Mouse (Mus musculus) lung, postnatal 0 days (tissue): ENCODE measurements around the gene Ticam1. TPM values are rescaled to one million over a fixed set of nuclear protein-coding genes. Genes with fewer than 3 reads are reported as not detected.

Experiments used
- ATAC-seq: fragments of 200-750 bp; cut with Nextera tagmentation; 2 replicates; pipeline ENCODE4 v1.8.0; 2017; ENCODE audit warnings: moderate library complexity
- DNase-seq: peaks from one replicate; pipeline ENCODE4 v3.0.0-alpha.2; 2016; ENCODE audit warnings: low spot score
- H3K27ac ChIP-seq: fragments of 300-500 bp; sonication (generic); 2 replicates; pipeline ENCODE4 v1.5.1; 2014; ENCODE audit warnings: antibody characterized with exemption, mild to moderate bottlenecking, low read length, mixed read lengths
- H3K27me3 ChIP-seq: fragments of 300-500 bp; sonication (generic); replicated peaks from 2 replicates; pipeline ENCODE4 v1.6.1; 2014; ENCODE audit warnings: low read length, mixed read lengths; ENCODE audit not compliant: insufficient read depth
- H3K36me3 ChIP-seq: fragments of 300-500 bp; sonication (generic); 2 replicates; pipeline ENCODE4 v1.6.1; 2014; ENCODE audit warnings: low read length, mixed read lengths; ENCODE audit not compliant: insufficient read depth
- H3K4me1 ChIP-seq: fragments of 300-500 bp; sonication (generic); 2 replicates; pipeline ENCODE4 v1.6.1; 2014; ENCODE audit warnings: antibody characterized with exemption, low read depth, low read length, mixed read lengths; ENCODE audit not compliant: insufficient read depth
- H3K4me2 ChIP-seq: fragments of 300-500 bp; sonication (generic); replicated peaks from 2 replicates; pipeline ENCODE4 v1.6.1; 2014; ENCODE audit warnings: low read depth, mild to moderate bottlenecking, low read length, moderate library complexity, mixed read lengths
- H3K4me3 ChIP-seq: fragments of 300-500 bp; sonication (generic); 2 replicates; pipeline ENCODE4 v1.5.1; 2014; ENCODE audit warnings: low read depth, low read length
- H3K9ac ChIP-seq: fragments of 300-500 bp; sonication (generic); replicated peaks from 2 replicates; pipeline ENCODE4 v1.6.1; 2014; ENCODE audit warnings: low read depth, mild to moderate bottlenecking
- H3K9me3 ChIP-seq: fragments of 300-500 bp; sonication (generic); 2 replicates; pipeline ENCODE4 v1.6.1; 2016; ENCODE audit warnings: low read length, mixed read lengths
- CTCF ChIP-seq: IDR thresholded peaks from 2 replicates; pipeline ENCODE4 v1.5.1; 2016; ENCODE audit warnings: antibody characterized with exemption, mild to moderate bottlenecking
- EP300 ChIP-seq: IDR thresholded peaks from 2 replicates; pipeline ENCODE4 v1.6.1; 2016; ENCODE audit warnings: antibody characterized with exemption, mild to moderate bottlenecking, control low read depth
- WGBS: fragments of 180-500 bp; shearing (Covaris S2); extraction: QIAGEN DNeasy Blood & Tissue Kit; methylation state at CpG from one replicate; pipeline ENCODE4 v1.1.7; 2014; 5-methylcytosine and 5-hydroxymethylcytosine counted together
- polyA plus RNA-seq: library from polyadenylated mRNA; unstranded; fragments of >200 nt; fragmentation: Nextera tagmentation; extraction: Ambion mirVana; gene quantifications from 2 replicates; pipeline ENCODE4 v1.2.1, GENCODE M21; 2015

Gene Ticam1
- polyA plus RNA-seq, 1 experiment from 2014 or later: 4.1 TPM

- ATAC-seq: no peak
- no peaks in the 10 kb centered on the region for H3K9me3 ChIP-seq
- H3K4me2 ChIP-seq: no peak overlapping the region
- 80% methylated on average over 12 of the region's 12 CpGs for WGBS
- H3K27me3 ChIP-seq: no peaks in the 10 kb centered on the region
- TF ChIP-seq CTCF: no peak
- no peak for TF ChIP-seq EP300
- no peak overlapping the region for H3K9ac ChIP-seq
- H3K27ac ChIP-seq: no peak overlapping the region
- no peaks in the 10 kb centered on the region; the same call in 1 of the 2 replicates for H3K4me1 ChIP-seq
- no peak for DNase-seq
- peaks cover 8% of the 10 kb centered on the region; the same call in 1 of the 2 replicates for H3K36me3 ChIP-seq
- H3K4me3 ChIP-seq: no peak overlapping the region
Observed at GRCm38 (mm10) chr17:56271609-56272253, 4.9 kb downstream of the Ticam1 start.

- Histone ChIP-seq H3K9me3 (no peaks in the 10 kb centered on the region), H3K4me2 (peak overlapping the region; percentile 64), H3K27me3 (no peaks in the 10 kb centered on the region), H3K4me3 (peak overlapping the region; percentile 37; the same call in 1 of the 2 replicates), H3K4me1 (no peaks in the 10 kb centered on the region; the same call in 1 of the 2 replicates), H3K9ac (no peak overlapping the region), H3K36me3 (peaks cover 8% of the 10 kb centered on the region; the same call in 1 of the 2 replicates), H3K27ac (peak overlapping the region; percentile 71)
- DNase-seq (no peak), ATAC-seq (0 out of 2 replicates have a peak, but pooled peaks have one; percentile 0)
- 65% methylated on average over 3 of the region's 3 CpGs for WGBS
- no peak for TF ChIP-seq EP300
- TF ChIP-seq CTCF: no peak
Observed at GRCm38 (mm10) chr17:56269741-56270140, 6.8 kb downstream of the Ticam1 start.

GRCm38 (mm10) chr17:56269153-56269630, 7.4 kb downstream of the Ticam1 start:
- Histone ChIP-seq H3K9ac (no peak overlapping the region), H3K27me3 (no peaks in the 10 kb centered on the region), H3K27ac (peak overlapping the region; percentile 71), H3K36me3 (peaks cover 8% of the 10 kb centered on the region; the same call in 1 of the 2 replicates), H3K9me3 (no peaks in the 10 kb centered on the region), H3K4me3 (peak overlapping the region; percentile 37), H3K4me2 (peak overlapping the region; percentile 64), H3K4me1 (no peaks in the 10 kb centered on the region; the same call in 1 of the 2 replicates)
- 19% methylated on average over 12 of the region's 12 CpGs for WGBS
- ATAC-seq: peak; percentile 91
- TF ChIP-seq CTCF: no peak
- TF ChIP-seq EP300: peak; percentile 75
- peak; percentile 97 for DNase-seq

- H3K36me3 ChIP-seq: peaks cover 4% of the 10 kb centered on the region; the same call in 1 of the 2 replicates
- no peaks in the 10 kb centered on the region for H3K9me3 ChIP-seq
- TF ChIP-seq CTCF: no peak
- no peak for TF ChIP-seq EP300
- H3K4me1 ChIP-seq: no peaks in the 10 kb centered on the region; the same call in 1 of the 2 replicates
- H3K4me3 ChIP-seq: no peak overlapping the region
- no peak for ATAC-seq
- no peaks in the 10 kb centered on the region for H3K27me3 ChIP-seq
- 50% methylated on average over 3 of the region's 3 CpGs for WGBS
- H3K9ac ChIP-seq: no peak overlapping the region
- no peak overlapping the region for H3K27ac ChIP-seq
- no peak overlapping the region for H3K4me2 ChIP-seq
- DNase-seq: peak; percentile 49
Observed at GRCm38 (mm10) chr17:56266271-56266670, 10.3 kb downstream of the Ticam1 start.

GRCm38 (mm10) chr17:56265869-56266268, 10.7 kb downstream of the Ticam1 start:
- H3K36me3 ChIP-seq: no peaks in the 10 kb centered on the region; the same call in 1 of the 2 replicates
- H3K27ac ChIP-seq: no peak overlapping the region
- no peak overlapping the region for H3K4me3 ChIP-seq
- 92% methylated on average over 3 of the region's 3 CpGs for WGBS
- H3K27me3 ChIP-seq: no peaks in the 10 kb centered on the region
- TF ChIP-seq EP300 (no peak), CTCF (no peak)
- no peak overlapping the region for H3K4me2 ChIP-seq
- no peaks in the 10 kb centered on the region for H3K9me3 ChIP-seq
- no peaks in the 10 kb centered on the region; the same call in 1 of the 2 replicates for H3K4me1 ChIP-seq
- ATAC-seq: no peak
- H3K9ac ChIP-seq: no peak overlapping the region
- DNase-seq: no peak

GRCm38 (mm10) chr17:56265011-56265410, 11.6 kb downstream of the Ticam1 start:
- ATAC-seq (no peak), DNase-seq (no peak)
- TF ChIP-seq EP300: no peak
- TF ChIP-seq CTCF: no peak
- H3K4me2 ChIP-seq: no peak overlapping the region
- no peak overlapping the region for H3K9ac ChIP-seq
- H3K4me3 ChIP-seq: no peak overlapping the region
- no peaks in the 10 kb centered on the region for H3K9me3 ChIP-seq
- no peak overlapping the region; the same call in 1 of the 2 replicates for H3K27ac ChIP-seq
- H3K27me3 ChIP-seq: no peaks in the 10 kb centered on the region
- no peaks in the 10 kb centered on the region; the same call in 1 of the 2 replicates for H3K4me1 ChIP-seq
- 87% methylated on average over 4 of the region's 4 CpGs for WGBS
- H3K36me3 ChIP-seq: peaks cover 5% of the 10 kb centered on the region
